Mouse (Mus musculus): ENCODE measurements around the gene Mmd. TPM values are rescaled to one million over a fixed set of nuclear protein-coding genes. Genes with fewer than 3 reads are reported as not detected.
"Not testable (repeated sequence)": the region's sequence is repeated elsewhere in the genome, so short reads cannot be mapped to it uniquely, and the experiment has no call there.

The Mmd gene
- polyA plus RNA-seq, 1 experiment, result 21.2 TPM

DNA sequence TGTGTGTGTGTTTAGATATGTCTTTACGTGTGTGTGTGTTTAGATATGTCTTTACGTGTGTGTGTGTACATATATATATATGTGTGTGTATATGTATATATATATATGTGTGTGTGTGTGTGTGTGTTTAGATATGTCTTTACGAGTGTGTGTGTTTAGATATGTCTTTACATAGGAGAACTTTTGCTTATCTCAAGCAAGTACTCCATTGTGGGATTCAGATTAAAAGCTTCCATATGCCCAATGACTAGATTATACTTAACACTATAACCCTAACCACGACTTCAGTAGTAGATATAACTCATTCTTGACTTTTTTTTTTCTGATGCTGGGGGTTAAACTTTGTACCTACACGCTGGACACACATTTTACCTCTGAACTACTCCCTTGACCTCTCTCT lies 30.8 kb downstream of the Mmd start:
- peaks cover 6% of the 10 kb centered on the region; the same call in 1 of the 2 replicates for H3K4me1 ChIP-seq (ENCODE audit: control insufficient read depth, insufficient read depth, insufficient read length, low read length)
- WGBS, result 83% methylated on average over 5 of the region's 5 CpGs
- no peaks in the 10 kb centered on the region for H3K27me3 ChIP-seq (ENCODE audit: control insufficient read depth, insufficient read depth, low read length)
- no peak overlapping the region for H3K27ac ChIP-seq (ENCODE audit: insufficient read depth, low read depth, low read length)
- TF ChIP-seq CTCF (IDR thresholded peaks at IDR 0.05; ENCODE audit: extremely low read depth, insufficient read length, insufficient replicate concordance, low read depth, low read length), result no peak
- TF ChIP-seq POLR2A (IDR thresholded peaks at IDR 0.05; ENCODE audit: low read depth, low read length), result no peak
- H3K4me3 ChIP-seq (ENCODE audit: low read depth, low read length), result no peak overlapping the region
- H3K36me3 ChIP-seq (ENCODE audit: control insufficient read depth, insufficient read depth, low read length), result peaks cover 21% of the 10 kb centered on the region

DNA sequence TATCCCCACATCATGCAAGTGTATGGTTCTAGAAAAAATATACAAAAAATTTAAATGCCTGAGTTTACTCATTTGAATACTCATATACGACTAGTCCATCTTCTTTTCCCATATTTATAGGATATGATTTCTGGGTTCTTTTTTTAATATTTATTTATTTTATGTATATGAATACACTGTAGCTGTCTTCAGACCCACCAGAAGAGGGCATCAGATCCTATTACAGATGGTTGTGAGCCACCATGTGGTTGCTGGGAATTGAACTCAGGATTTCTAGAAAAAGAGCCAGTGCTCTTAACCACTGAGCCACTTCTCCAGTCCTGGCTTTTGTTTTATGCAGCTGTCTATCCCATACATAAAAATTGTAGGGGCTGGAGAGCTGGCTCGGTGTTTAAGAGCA lies 32.7 kb downstream of the Mmd start:
- peaks cover 10% of the 10 kb centered on the region for H3K36me3 ChIP-seq (ENCODE audit: control insufficient read depth, insufficient read depth, low read length)
- H3K4me3 ChIP-seq (ENCODE audit: low read depth, low read length); H3K27ac ChIP-seq (ENCODE audit: insufficient read depth, low read depth, low read length); H3K27me3 ChIP-seq (ENCODE audit: control insufficient read depth, insufficient read depth, low read length); H3K4me1 ChIP-seq (ENCODE audit: control insufficient read depth, insufficient read depth, insufficient read length, low read length): not testable (repeated sequence)
- 94% methylated on average over 2 of the region's 2 CpGs for whole genome bisulfite sequencing

GRCm38 (mm10) chr11:90283159-90283558 lies 33.9 kb downstream of the Mmd start:
- Histone ChIP-seq H3K27ac (ENCODE audit: insufficient read depth, low read depth, low read length) (peak overlapping the region; percentile 3; the same call in 1 of the 2 replicates), H3K36me3 (ENCODE audit: control insufficient read depth, insufficient read depth, low read length) (peaks cover 4% of the 10 kb centered on the region; the same call in 1 of the 2 replicates), H3K27me3 (ENCODE audit: control insufficient read depth, insufficient read depth, low read length) (no peaks in the 10 kb centered on the region), H3K4me1 (ENCODE audit: control insufficient read depth, insufficient read depth, insufficient read length, low read length) (peaks cover 6% of the 10 kb centered on the region; the same call in 1 of the 2 replicates), H3K4me3 (ENCODE audit: low read depth, low read length) (no peak overlapping the region)
- 7% methylated on average over 4 of the region's 4 CpGs for whole genome bisulfite sequencing
- TF ChIP-seq POLR2A (IDR thresholded peaks at IDR 0.05; ENCODE audit: low read depth, low read length) (no peak), CTCF (IDR thresholded peaks at IDR 0.05; ENCODE audit: extremely low read depth, insufficient read length, insufficient replicate concordance, low read depth, low read length) (no peak)

GRCm38 (mm10) chr11:90283601-90284000 lies 34.3 kb downstream of the Mmd start:
- WGBS, result 68% methylated on average over 6 of the region's 6 CpGs
- TF ChIP-seq POLR2A (IDR thresholded peaks at IDR 0.05; ENCODE audit: low read depth, low read length) (no peak), CTCF (IDR thresholded peaks at IDR 0.05; ENCODE audit: extremely low read depth, insufficient read length, insufficient replicate concordance, low read depth, low read length) (no peak)
- Histone ChIP-seq H3K36me3 (ENCODE audit: control insufficient read depth, insufficient read depth, low read length) (peaks cover 4% of the 10 kb centered on the region; the same call in 1 of the 2 replicates), H3K27ac (ENCODE audit: insufficient read depth, low read depth, low read length) (peak overlapping the region; percentile 3; the same call in 1 of the 2 replicates), H3K4me1 (ENCODE audit: control insufficient read depth, insufficient read depth, insufficient read length, low read length) (peaks cover 6% of the 10 kb centered on the region; the same call in 1 of the 2 replicates), H3K4me3 (ENCODE audit: low read depth, low read length) (no peak overlapping the region), H3K27me3 (ENCODE audit: control insufficient read depth, insufficient read depth, low read length) (no peaks in the 10 kb centered on the region)

DNA sequence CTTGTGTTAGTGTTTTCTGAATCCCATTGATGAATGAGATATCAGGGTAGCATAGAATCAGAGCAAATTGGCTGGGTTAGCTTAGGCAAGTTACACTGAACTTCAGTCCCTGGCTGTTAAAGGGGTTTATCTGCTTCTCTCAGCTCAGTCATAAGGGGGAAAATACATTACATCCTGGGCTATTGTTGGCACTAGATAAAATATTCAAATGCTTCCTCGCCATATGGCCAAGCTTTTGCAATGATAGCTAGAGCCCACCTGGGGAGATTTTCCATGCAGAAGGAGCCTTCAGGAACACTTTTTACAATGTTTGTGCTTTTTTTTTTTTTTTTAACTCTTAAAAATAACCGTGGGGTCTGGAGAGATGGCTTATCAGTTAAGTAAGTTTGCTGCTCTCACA lies 34.8 kb downstream of the Mmd start:
- TF ChIP-seq CTCF (IDR thresholded peaks at IDR 0.05; ENCODE audit: extremely low read depth, insufficient read length, insufficient replicate concordance, low read depth, low read length) (no peak), POLR2A (IDR thresholded peaks at IDR 0.05; ENCODE audit: low read depth, low read length) (no peak)
- 36% methylated on average over 2 of the region's 2 CpGs for WGBS

DNA sequence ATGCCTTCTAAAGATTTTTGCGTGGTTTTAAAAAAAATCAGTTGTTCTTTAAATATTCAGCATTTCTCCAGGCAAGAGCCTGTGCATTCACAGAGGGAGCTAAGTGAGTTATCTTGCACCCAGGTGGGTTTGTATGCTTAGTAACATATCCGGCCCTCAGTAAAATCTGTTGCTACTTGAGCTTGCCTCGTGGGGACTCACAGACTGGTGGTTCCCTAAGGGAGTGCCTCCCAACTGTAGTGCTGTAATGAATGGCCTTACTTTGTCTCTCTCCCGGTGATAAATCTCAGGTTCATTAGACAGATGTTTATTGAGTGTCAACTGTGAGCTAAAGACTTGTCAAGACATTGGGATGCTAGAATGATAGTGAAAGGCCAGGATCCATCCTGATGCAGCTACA lies 35.4 kb downstream of the Mmd start:
- Histone ChIP-seq H3K4me3 (ENCODE audit: low read depth, low read length) (no peak overlapping the region), H3K36me3 (ENCODE audit: control insufficient read depth, insufficient read depth, low read length) (no peaks in the 10 kb centered on the region), H3K4me1 (ENCODE audit: control insufficient read depth, insufficient read depth, insufficient read length, low read length) (peaks cover 6% of the 10 kb centered on the region; the same call in 1 of the 2 replicates), H3K27me3 (ENCODE audit: control insufficient read depth, insufficient read depth, low read length) (no peaks in the 10 kb centered on the region), H3K27ac (ENCODE audit: insufficient read depth, low read depth, low read length) (no peak overlapping the region)
- 74% methylated on average over 4 of the region's 4 CpGs for WGBS
- TF ChIP-seq POLR2A (IDR thresholded peaks at IDR 0.05; ENCODE audit: low read depth, low read length) (no peak), CTCF (IDR thresholded peaks at IDR 0.05; ENCODE audit: extremely low read depth, insufficient read length, insufficient replicate concordance, low read depth, low read length) (no peak)

More for the DNA sequence above, 34.8 kb downstream of the Mmd start:
- H3K27ac ChIP-seq (ENCODE audit: insufficient read depth, low read depth, low read length), result no peak overlapping the region
- H3K4me3 ChIP-seq (ENCODE audit: low read depth, low read length), result no peak overlapping the region
- H3K36me3 ChIP-seq (ENCODE audit: control insufficient read depth, insufficient read depth, low read length), result peaks cover 2% of the 10 kb centered on the region; the same call in 1 of the 2 replicates
- peaks cover 6% of the 10 kb centered on the region; the same call in 1 of the 2 replicates for H3K4me1 ChIP-seq (ENCODE audit: control insufficient read depth, insufficient read depth, insufficient read length, low read length)
- no peaks in the 10 kb centered on the region for H3K27me3 ChIP-seq (ENCODE audit: control insufficient read depth, insufficient read depth, low read length)

DNA sequence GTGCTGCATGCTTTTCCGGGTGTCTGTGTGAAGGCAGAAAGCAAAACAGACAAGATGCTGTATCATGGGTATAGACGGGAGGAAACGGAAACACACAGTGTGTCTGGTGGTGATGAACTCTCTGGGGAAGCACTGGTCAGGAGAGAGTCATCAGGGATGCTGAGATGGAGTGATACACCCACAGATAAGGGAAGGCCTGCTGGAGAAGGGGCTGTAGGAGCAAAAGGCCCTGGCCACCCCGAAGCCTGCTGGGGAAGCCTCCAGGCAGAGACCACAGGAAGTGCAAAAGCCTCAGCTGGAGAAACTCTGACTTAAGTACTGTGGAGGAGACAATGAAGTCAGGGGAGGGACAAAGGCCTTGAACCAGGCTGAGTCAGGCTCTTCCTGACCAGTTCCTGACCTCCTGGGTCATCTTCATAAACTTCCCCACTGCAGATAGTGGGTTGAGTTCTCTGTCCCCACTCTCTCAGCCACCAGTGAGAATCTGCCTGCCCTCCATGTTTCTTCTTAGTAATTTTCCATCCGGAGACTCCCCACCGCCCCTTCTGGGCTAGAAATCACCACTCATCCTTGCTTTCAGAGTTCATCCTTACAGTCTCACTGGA lies 37.4 kb downstream of the Mmd start:
- no peaks in the 10 kb centered on the region for H3K36me3 ChIP-seq (ENCODE audit: control insufficient read depth, insufficient read depth, low read length)
- no peak overlapping the region for H3K27ac ChIP-seq (ENCODE audit: insufficient read depth, low read depth, low read length)
- no peak for TF ChIP-seq POLR2A (IDR thresholded peaks at IDR 0.05; ENCODE audit: low read depth, low read length)
- no peak for TF ChIP-seq CTCF (IDR thresholded peaks at IDR 0.05; ENCODE audit: extremely low read depth, insufficient read length, insufficient replicate concordance, low read depth, low read length)
- 92% methylated on average over 6 of the region's 6 CpGs for WGBS
- H3K4me1 ChIP-seq (ENCODE audit: control insufficient read depth, insufficient read depth, insufficient read length, low read length), result peaks cover 6% of the 10 kb centered on the region; the same call in 1 of the 2 replicates
- H3K27me3 ChIP-seq (ENCODE audit: control insufficient read depth, insufficient read depth, low read length), result no peaks in the 10 kb centered on the region
- H3K4me3 ChIP-seq (ENCODE audit: low read depth, low read length), result no peak overlapping the region
